Mouse (Mus musculus) mature B cell (primary cell): ENCODE data around the gene Ftl1.
"Not testable (repeated sequence)": the region's sequence is repeated elsewhere in the genome, so short reads cannot be mapped to it uniquely, and the experiment has no call there.

ENCODE experiments used
- in situ Hi-C: fragments of 300-500 bp; cut with MboI; formaldehyde crosslinking; loops from 2 replicates; pipeline ENCODE4 v1.14.3; 2019

Ftl1 gene

GRCm38 (mm10) chr7:45476453-45476852 lies 16.8 kb upstream of the Ftl1 start:
- in situ Hi-C loops: no loop called here

GRCm38 (mm10) chr7:45475291-45475969 lies 15.7 kb upstream of the Ftl1 start:
- in situ Hi-C loops: no loop called here

GRCm38 (mm10) chr7:45470869-45471268 lies 11.2 kb upstream of the Ftl1 start:
- in situ Hi-C loops: no loop called here

GRCm38 (mm10) chr7:45467090-45467670 lies 7.5 kb upstream of the Ftl1 start:
- in situ Hi-C loops: no loop called here

- in situ Hi-C loops: no loop called here
Observed at GRCm38 (mm10) chr7:45466283-45467089, 6.8 kb upstream of the Ftl1 start, which contains the start of gene Bax. Bax (minus strand) TSS chr7:45466898.

GRCm38 (mm10) chr7:45465549-45465948 lies 5.9 kb upstream of the Ftl1 start:
- in situ Hi-C loops: no loop called here

- in situ Hi-C loops: no loop called here
Observed at GRCm38 (mm10) chr7:45465112-45465511, 5.4 kb upstream of the Ftl1 start.

GRCm38 (mm10) chr7:45463987-45464778 lies 4.5 kb upstream of the Ftl1 start:
- in situ Hi-C loops: no loop called here

- in situ Hi-C loops: not testable (repeated sequence)
Observed at GRCm38 (mm10) chr7:45462868-45463267, 3.2 kb upstream of the Ftl1 start.

- in situ Hi-C loops: no loop called here
Observed at GRCm38 (mm10) chr7:45462325-45462724, 2.6 kb upstream of the Ftl1 start.

GRCm38 (mm10) chr7:45461781-45462180 lies 2.1 kb upstream of the Ftl1 start:
- in situ Hi-C loops: no loop called here

GRCm38 (mm10) chr7:45461326-45461725 lies 1.6 kb upstream of the Ftl1 start:
- in situ Hi-C loops: no loop called here

- in situ Hi-C loops: no loop called here
Observed at GRCm38 (mm10) chr7:45460860-45461314, 1.2 kb upstream of the Ftl1 start.

- in situ Hi-C loops: no loop called here
Observed at GRCm38 (mm10) chr7:45460377-45460776, 693 bp upstream of the Ftl1 start.

GRCm38 (mm10) chr7:45458748-45459563 lies 728 bp downstream of the Ftl1 start:
- in situ Hi-C loops: no loop called here

- in situ Hi-C loops: no loop called here
Observed at GRCm38 (mm10) chr7:45457204-45458060, 2.3 kb downstream of the Ftl1 start.

- in situ Hi-C loops: no loop called here
Observed at GRCm38 (mm10) chr7:45456721-45457203, 2.9 kb downstream of the Ftl1 start.

GRCm38 (mm10) chr7:45455932-45456696 lies 3.6 kb downstream of the Ftl1 start:
- in situ Hi-C loops: no loop called here

GRCm38 (mm10) chr7:45454971-45455370 lies 4.7 kb downstream of the Ftl1 start:
- in situ Hi-C loops: loop anchor here (5.0 kb wide), 1 partner anchor 107 kb away; no protein-coding TSS in a partner anchor
